Mouse (Mus musculus) limb, embryonic 14.5 days (tissue): Measurements from ENCODE around the gene St8sia6. TPM values are rescaled to one million over a fixed set of nuclear protein-coding genes. Genes with fewer than 3 reads are reported as not detected.
"Not testable (repeated sequence)": the region's sequence is repeated elsewhere in the genome, so short reads cannot be mapped to it uniquely, and the experiment has no call there.

Source experiments
- ATAC-seq: fragments of 200-750 bp; cut with Nextera tagmentation; 2 replicates; pipeline ENCODE4 v1.8.0; 2017; ENCODE audit warnings: low read depth, moderate number of reproducible peaks, moderate TSS enrichment; ENCODE audit not compliant: low FRiP score
- DNase-seq: peaks from one replicate; pipeline ENCODE4 v3.0.0-alpha.2; 2015; ENCODE audit warnings: low spot score
- H3K27ac ChIP-seq: fragments of 300-500 bp; sonication (generic); replicated peaks from 2 replicates; pipeline ENCODE4 v1.5.1; 2014; ENCODE audit warnings: low read depth, mild to moderate bottlenecking, low read length, moderate library complexity, mixed read lengths
- H3K27me3 ChIP-seq: fragments of 300-500 bp; sonication (generic); 2 replicates; pipeline ENCODE4 v1.6.1; 2014; ENCODE audit warnings: low read length, mixed read lengths; ENCODE audit not compliant: control insufficient read depth, insufficient read depth
- H3K36me3 ChIP-seq: fragments of 300-500 bp; sonication (generic); 2 replicates; pipeline ENCODE4 v1.6.1; 2014; ENCODE audit warnings: mild to moderate bottlenecking, low read length, moderate library complexity, mixed read lengths; ENCODE audit not compliant: control insufficient read depth, insufficient read depth
- H3K4me1 ChIP-seq: fragments of 300-500 bp; sonication (generic); 2 replicates; pipeline ENCODE4 v1.6.1; 2014; ENCODE audit warnings: antibody characterized with exemption, low read length, mixed read lengths; ENCODE audit not compliant: control insufficient read depth, insufficient read depth
- H3K4me2 ChIP-seq: fragments of 300-500 bp; sonication (generic); replicated peaks from 2 replicates; pipeline ENCODE4 v1.6.1; 2014; ENCODE audit warnings: low read depth, mild to moderate bottlenecking, low read length, moderate library complexity; ENCODE audit not compliant: severe bottlenecking
- H3K4me3 ChIP-seq: fragments of 300-500 bp; sonication (generic); replicated peaks from 2 replicates; pipeline ENCODE4 v1.5.1; 2014; ENCODE audit warnings: low read length
- H3K9ac ChIP-seq: fragments of 300-500 bp; sonication (generic); 2 replicates; pipeline ENCODE4 v1.6.1; 2014; ENCODE audit warnings: mild to moderate bottlenecking, low read depth, low read length, moderate library complexity; ENCODE audit not compliant: severe bottlenecking
- H3K9me3 ChIP-seq: fragments of 300-500 bp; sonication (generic); 2 replicates; pipeline ENCODE4 v1.6.1; 2016; ENCODE audit warnings: low read length; ENCODE audit not compliant: control insufficient read depth
- POLR2A ChIP-seq: fragments of 200-500 bp; IDR thresholded peaks from 2 replicates; pipeline ENCODE4 v1.8.0; 2012; ENCODE audit warnings: inconsistent platforms, mild to moderate bottlenecking, moderate library complexity, borderline replicate concordance; ENCODE audit not compliant: insufficient read depth, insufficient read length; ENCODE audit errors: extremely low read depth
- WGBS: fragments of 180-500 bp; shearing (Covaris S2); extraction: QIAGEN DNeasy Blood & Tissue Kit; methylation state at CpG from one replicate; pipeline ENCODE4 v1.1.7; 2014; 5-methylcytosine and 5-hydroxymethylcytosine counted together
- polyA plus RNA-seq, 2 experiments: library from polyadenylated mRNA; depleted of rRNA in 1 of 2; stranded (reverse) in 1 of 2; unstranded in 1 of 2; fragments of >200 nt; fragmentation: Nextera tagmentation in 1 of 2; extraction: Ambion mirVana in 1 of 2; gene quantifications; 2 replicates each; pipeline versions ENCODE4 v1.2.1 to v1.2.3; 2012 to 2014

Gene St8sia6
- polyA plus RNA-seq, 2 experiments: 1.1 to 3.3 TPM

DNA sequence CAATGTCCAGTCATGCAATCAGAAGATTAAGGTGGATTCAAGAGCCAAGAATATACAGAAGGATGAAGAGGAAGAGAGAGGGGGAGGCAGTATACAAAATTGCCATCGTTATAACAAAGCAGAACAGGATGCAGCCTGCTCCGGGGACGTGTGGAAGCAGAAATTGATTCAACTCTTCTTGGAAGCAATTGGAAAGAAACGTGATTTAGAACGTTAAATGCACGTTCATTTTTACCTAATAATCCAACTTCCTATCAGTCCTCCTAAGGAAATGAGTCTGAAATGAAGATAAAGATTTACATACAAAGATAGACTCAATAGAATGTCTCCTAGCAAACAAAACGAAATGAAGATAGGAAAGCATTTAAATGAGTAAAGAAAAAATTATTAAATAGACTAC is 2.3 kb downstream of the St8sia6 start:
- WGBS: 48% methylated on average over 7 of the region's 7 CpGs
- DNase-seq: no peak
- Histone ChIP-seq H3K27ac (no peak overlapping the region), H3K4me2 (no peak overlapping the region), H3K27me3 (peaks cover 15% of the 10 kb centered on the region), H3K4me3 (no peak overlapping the region), H3K36me3 (no peaks in the 10 kb centered on the region), H3K4me1 (no peaks in the 10 kb centered on the region; the same call in 1 of the 2 replicates), H3K9me3 (no peaks in the 10 kb centered on the region), H3K9ac (no peak overlapping the region)
- no peak for TF ChIP-seq POLR2A
- no peak for ATAC-seq

DNA sequence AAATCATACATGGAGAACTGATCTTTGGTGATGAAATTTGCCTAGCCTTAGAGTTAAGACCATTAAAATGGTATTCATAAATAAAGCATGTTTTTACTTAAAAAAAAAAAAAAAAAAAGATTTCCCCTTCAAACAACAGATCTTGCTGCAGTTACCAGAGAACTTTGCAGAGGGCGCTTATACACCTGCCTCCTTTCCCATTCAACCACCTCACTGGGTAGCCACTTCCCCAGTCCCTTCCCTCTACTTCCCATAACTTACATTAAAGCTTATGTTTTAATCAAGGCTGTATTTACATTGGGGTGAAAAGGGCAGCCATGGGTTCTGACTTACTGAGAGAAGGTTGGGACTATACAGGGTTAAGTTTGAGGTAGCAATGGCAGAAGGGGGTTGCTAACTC is 4.5 kb downstream of the St8sia6 start:
- Histone ChIP-seq H3K4me2 (no peak overlapping the region), H3K4me3 (no peak overlapping the region), H3K27me3 (peaks cover 15% of the 10 kb centered on the region), H3K36me3 (no peaks in the 10 kb centered on the region), H3K9me3 (no peaks in the 10 kb centered on the region), H3K27ac (no peak overlapping the region), H3K9ac (no peak overlapping the region), H3K4me1 (no peaks in the 10 kb centered on the region; the same call in 1 of the 2 replicates)
- ATAC-seq (no peak), DNase-seq (no peak)
- 72% methylated on average over 1 of the region's 1 CpGs for WGBS
- no peak for TF ChIP-seq POLR2A

DNA sequence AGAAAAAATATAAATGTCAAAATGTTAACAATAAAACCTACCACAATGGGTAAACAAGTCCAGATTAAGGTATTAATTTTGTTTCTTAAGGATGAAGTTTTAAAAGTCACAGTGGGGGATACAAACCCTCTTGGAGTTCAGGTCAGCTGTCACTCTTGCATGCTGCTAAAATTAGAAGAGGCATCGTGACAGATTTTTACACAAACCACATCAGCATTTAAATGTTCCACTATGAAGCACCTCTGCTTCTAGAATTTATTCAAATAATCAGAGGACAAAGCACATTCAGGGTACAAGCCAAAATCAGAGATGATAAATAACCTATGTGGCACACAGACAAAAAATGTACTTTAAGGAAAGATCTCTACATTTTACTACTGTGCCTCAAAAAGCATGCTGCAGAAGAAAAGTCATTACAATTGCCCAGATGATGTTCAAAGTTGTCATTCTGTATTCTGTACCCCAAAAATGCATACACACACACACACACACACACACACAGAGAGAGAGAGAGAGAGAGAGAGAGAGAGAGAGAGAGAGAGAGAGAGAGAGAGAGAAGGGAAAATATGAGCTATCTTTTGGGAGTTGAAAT is 7.2 kb downstream of the St8sia6 start:
- no peak overlapping the region for H3K4me2 ChIP-seq
- H3K36me3 ChIP-seq: no peaks in the 10 kb centered on the region
- no peaks in the 10 kb centered on the region for H3K4me1 ChIP-seq
- DNase-seq (no peak), ATAC-seq (no peak)
- 50% methylated on average over 1 of the region's 1 CpGs for WGBS
- no peaks in the 10 kb centered on the region for H3K27me3 ChIP-seq
- no peak for TF ChIP-seq POLR2A
- H3K9ac ChIP-seq: no peak overlapping the region
- no peaks in the 10 kb centered on the region for H3K9me3 ChIP-seq
- no peak overlapping the region for H3K4me3 ChIP-seq
- no peak overlapping the region for H3K27ac ChIP-seq

DNA sequence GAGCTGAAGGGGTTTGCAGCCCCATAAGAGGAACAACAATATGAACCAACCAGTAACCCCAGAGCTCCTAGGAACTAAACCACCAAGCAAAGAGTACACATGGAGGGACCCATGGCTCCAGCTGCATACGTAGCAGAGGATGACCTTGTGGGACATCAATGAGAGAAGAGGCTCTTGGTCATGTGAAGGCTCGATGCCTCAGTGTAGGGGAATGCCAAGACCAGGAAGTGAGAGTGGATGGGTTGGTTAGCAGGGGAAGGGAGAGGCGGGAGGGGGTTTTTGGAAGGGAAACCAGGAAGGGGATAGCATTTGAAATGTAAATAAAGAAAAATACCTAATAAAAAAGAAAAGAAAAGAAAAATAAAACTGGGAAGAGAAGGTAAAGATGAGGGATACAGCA is 7.9 kb downstream of the St8sia6 start:
- not testable (repeated sequence) for DNase-seq, H3K9me3 ChIP-seq

DNA sequence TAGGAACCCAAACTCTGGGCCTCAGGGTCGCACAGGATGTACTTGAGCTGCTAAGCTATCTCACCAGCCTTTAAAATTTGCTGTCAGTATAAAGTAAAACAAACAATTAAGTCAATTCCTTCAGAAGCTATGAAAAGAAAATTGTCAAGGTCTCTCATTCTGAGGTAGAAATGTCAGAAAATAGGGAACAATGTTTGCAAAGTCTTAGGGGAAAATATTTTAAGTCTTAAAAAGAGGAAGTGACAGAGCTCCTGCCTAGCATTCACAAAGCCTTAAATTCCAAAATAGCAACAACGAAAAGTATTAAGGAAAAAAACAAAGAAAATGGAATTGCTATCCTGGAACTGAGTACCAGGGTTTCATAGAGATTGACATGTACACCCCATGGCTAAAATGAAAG is 8.6 kb downstream of the St8sia6 start:
- DNase-seq (no peak), ATAC-seq (no peak)
- TF ChIP-seq POLR2A: no peak
- Histone ChIP-seq H3K27me3 (no peaks in the 10 kb centered on the region), H3K36me3 (no peaks in the 10 kb centered on the region), H3K4me3 (no peak overlapping the region), H3K9ac (no peak overlapping the region), H3K4me2 (no peak overlapping the region), H3K9me3 (no peaks in the 10 kb centered on the region), H3K4me1 (no peaks in the 10 kb centered on the region), H3K27ac (no peak overlapping the region)
- 79% methylated on average over 2 of the region's 2 CpGs for WGBS

More for the DNA sequence above, 7.9 kb downstream of the St8sia6 start:
- not testable (repeated sequence) for H3K4me3 ChIP-seq, H3K4me2 ChIP-seq, H3K9ac ChIP-seq, H3K27me3 ChIP-seq, H3K27ac ChIP-seq, H3K4me1 ChIP-seq, H3K36me3 ChIP-seq, ATAC-seq
- WGBS: 69% methylated on average over 3 of the region's 3 CpGs

DNA sequence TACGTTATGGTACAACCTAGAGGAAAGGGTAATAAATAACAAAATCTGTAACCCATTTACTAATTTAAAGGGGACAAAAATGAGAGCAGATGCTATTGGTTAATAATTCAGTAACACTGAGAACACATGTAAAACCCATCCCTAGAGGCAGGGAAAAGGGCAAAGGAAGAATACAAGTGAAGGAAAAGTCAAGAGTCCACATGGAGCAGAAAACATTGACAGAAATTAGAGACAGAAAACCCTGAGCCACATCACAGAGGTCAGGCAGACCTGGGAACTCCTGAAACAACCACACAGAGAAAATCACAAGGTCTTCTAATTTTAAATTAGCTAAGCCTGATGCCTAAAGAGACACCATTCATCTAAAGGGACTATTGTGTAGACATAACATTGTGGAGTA is 9.4 kb downstream of the St8sia6 start:
- ATAC-seq (no peak), DNase-seq (no peak)
- 47% methylated on average over 1 of the region's 1 CpGs for WGBS
- Histone ChIP-seq H3K9me3 (no peaks in the 10 kb centered on the region), H3K4me3 (no peak overlapping the region), H3K27me3 (no peaks in the 10 kb centered on the region), H3K4me1 (no peaks in the 10 kb centered on the region), H3K27ac (no peak overlapping the region), H3K4me2 (no peak overlapping the region), H3K36me3 (no peaks in the 10 kb centered on the region), H3K9ac (no peak overlapping the region)
- TF ChIP-seq POLR2A: no peak
